Mouse (Mus musculus) cerebellum, adult (tissue): ENCODE data around the gene Toe1.

ENCODE experiments used
- ATAC-seq: cut with Nextera tagmentation; 2 replicates; pipeline ENCODE4 v1.9.2; 2017; ENCODE audit warnings: mild to moderate bottlenecking, moderate library complexity, mixed read lengths; ENCODE audit not compliant: insufficient number of reproducible peaks, low FRiP score, low TSS enrichment

The Toe1 gene

GRCm38 (mm10) chr4:116796442-116797110, 10.9 kb downstream of the Toe1 start:
- no peak for ATAC-seq

GRCm38 (mm10) chr4:116794273-116794672, 13.2 kb downstream of the Toe1 start:
- ATAC-seq = no peak

GRCm38 (mm10) chr4:116792453-116792852, 15.0 kb downstream of the Toe1 start:
- ATAC-seq = no peak

- ATAC-seq = peak; percentile 52; the same call in 1 of the 2 replicates
Observed at GRCm38 (mm10) chr4:116788956-116789355, 18.5 kb downstream of the Toe1 start.

GRCm38 (mm10) chr4:116787985-116788760, 19.3 kb downstream of the Toe1 start:
- no peak for ATAC-seq

- no peak for ATAC-seq
Observed at GRCm38 (mm10) chr4:116786587-116786986, 20.9 kb downstream of the Toe1 start.

GRCm38 (mm10) chr4:116782171-116782570, 25.3 kb downstream of the Toe1 start:
- no peak for ATAC-seq

- no peak for ATAC-seq
Observed at GRCm38 (mm10) chr4:116781366-116781765, 26.1 kb downstream of the Toe1 start.

- no peak for ATAC-seq
Observed at GRCm38 (mm10) chr4:116780541-116780940, 26.9 kb downstream of the Toe1 start.

GRCm38 (mm10) chr4:116777079-116777478, 30.4 kb downstream of the Toe1 start:
- no peak for ATAC-seq

- no peak for ATAC-seq
Observed at GRCm38 (mm10) chr4:116776391-116776790, 31.0 kb downstream of the Toe1 start.

- ATAC-seq = no peak
Observed at GRCm38 (mm10) chr4:116769060-116769459, 38.4 kb downstream of the Toe1 start.

GRCm38 (mm10) chr4:116768510-116768909, 38.9 kb downstream of the Toe1 start:
- ATAC-seq = no peak

- ATAC-seq = no peak
Observed at GRCm38 (mm10) chr4:116764001-116764400, 43.4 kb downstream of the Toe1 start.

GRCm38 (mm10) chr4:116761914-116762313, 45.5 kb downstream of the Toe1 start:
- no peak for ATAC-seq

GRCm38 (mm10) chr4:116749750-116750149, 57.7 kb downstream of the Toe1 start:
- ATAC-seq = no peak
